Mouse (Mus musculus): Measurements from ENCODE around the gene Uprt. TPM values are rescaled to one million over a fixed set of nuclear protein-coding genes. Genes with fewer than 3 reads are reported as not detected.
A peak's percentile ranks its signal among the peaks of the same experiment; 100 is the strongest.

Gene Uprt
- 2.6 and 3.2 TPM in 2 replicates for polyA plus RNA-seq (2012; rRNA removed)

- TF ChIP-seq POLR2A (IDR thresholded peaks at IDR 0.05; ENCODE audit: low read depth, low read length) = no peak
- TF ChIP-seq CTCF (conservative IDR thresholded peaks at IDR 0.05; ENCODE audit: insufficient read depth, insufficient read length, low read depth, low read length) = no peak
- Histone ChIP-seq H3K36me3 (ENCODE audit: control insufficient read depth, insufficient read depth, low read length) (no peaks in the 10 kb centered on the region), H3K4me1 (ENCODE audit: control insufficient read depth, insufficient read depth, low read length) (no peaks in the 10 kb centered on the region), H3K27me3 (replicated peaks; ENCODE audit: control insufficient read depth, insufficient read depth, low read length) (no peaks in the 10 kb centered on the region), H3K27ac (ENCODE audit: insufficient read depth, low read depth, low read length) (peak within 1 kb of the TSS; percentile 56), H3K4me3 (ENCODE audit: insufficient read depth, low read depth, low read length) (peak within 1 kb of the TSS; percentile 68)
- peak; percentile 89 for DNase-seq
- WGBS = under 1% methylated on average over 32 of the region's 34 CpGs
These were observed at the start of gene Uprt for GRCm38 (mm10) chrX:104482572-104483443. Uprt (plus strand) TSS chrX:104482818.

- TF ChIP-seq POLR2A (IDR thresholded peaks at IDR 0.05; ENCODE audit: low read depth, low read length) (no peak), CTCF (conservative IDR thresholded peaks at IDR 0.05; ENCODE audit: insufficient read depth, insufficient read length, low read depth, low read length) (no peak)
- peak; percentile 46 for DNase-seq
- Histone ChIP-seq H3K27ac (ENCODE audit: insufficient read depth, low read depth, low read length) (no peak overlapping the region), H3K27me3 (replicated peaks; ENCODE audit: control insufficient read depth, insufficient read depth, low read length) (no peaks in the 10 kb centered on the region), H3K36me3 (ENCODE audit: control insufficient read depth, insufficient read depth, low read length) (no peaks in the 10 kb centered on the region), H3K4me1 (ENCODE audit: control insufficient read depth, insufficient read depth, low read length) (no peaks in the 10 kb centered on the region), H3K4me3 (ENCODE audit: insufficient read depth, low read depth, low read length) (no peak overlapping the region)
- WGBS = 14% methylated on average over 1 of the region's 1 CpGs
These were observed 49.2 kb upstream of the Uprt start for GRCm38 (mm10) chrX:104433456-104433855.

- Histone ChIP-seq H3K4me3 (ENCODE audit: insufficient read depth, low read depth, low read length) (no peak overlapping the region), H3K36me3 (ENCODE audit: control insufficient read depth, insufficient read depth, low read length) (no peaks in the 10 kb centered on the region), H3K4me1 (ENCODE audit: control insufficient read depth, insufficient read depth, low read length) (no peaks in the 10 kb centered on the region), H3K27me3 (replicated peaks; ENCODE audit: control insufficient read depth, insufficient read depth, low read length) (no peaks in the 10 kb centered on the region), H3K27ac (ENCODE audit: insufficient read depth, low read depth, low read length) (no peak overlapping the region)
- WGBS = 80% methylated on average over 1 of the region's 1 CpGs
- no peak for DNase-seq
- TF ChIP-seq CTCF (conservative IDR thresholded peaks at IDR 0.05; ENCODE audit: insufficient read depth, insufficient read length, low read depth, low read length) = no peak
- TF ChIP-seq POLR2A (IDR thresholded peaks at IDR 0.05; ENCODE audit: low read depth, low read length) = no peak
These were observed 30.2 kb upstream of the Uprt start for GRCm38 (mm10) chrX:104452433-104452832.

GRCm38 (mm10) chrX:104461755-104462154, 20.9 kb upstream of the Uprt start:
- no peaks in the 10 kb centered on the region for H3K27me3 ChIP-seq (replicated peaks; ENCODE audit: control insufficient read depth, insufficient read depth, low read length)
- WGBS = 31% methylated on average over 2 of the region's 2 CpGs
- no peaks in the 10 kb centered on the region for H3K36me3 ChIP-seq (ENCODE audit: control insufficient read depth, insufficient read depth, low read length)
- H3K27ac ChIP-seq (ENCODE audit: insufficient read depth, low read depth, low read length) = no peak overlapping the region
- DNase-seq = no peak
- H3K4me1 ChIP-seq (ENCODE audit: control insufficient read depth, insufficient read depth, low read length) = no peaks in the 10 kb centered on the region
- no peak overlapping the region for H3K4me3 ChIP-seq (ENCODE audit: insufficient read depth, low read depth, low read length)
- TF ChIP-seq POLR2A (IDR thresholded peaks at IDR 0.05; ENCODE audit: low read depth, low read length) (no peak), CTCF (conservative IDR thresholded peaks at IDR 0.05; ENCODE audit: insufficient read depth, insufficient read length, low read depth, low read length) (no peak)

GRCm38 (mm10) chrX:104464376-104464775, 18.2 kb upstream of the Uprt start:
- no peaks in the 10 kb centered on the region for H3K27me3 ChIP-seq (replicated peaks; ENCODE audit: control insufficient read depth, insufficient read depth, low read length)
- no peaks in the 10 kb centered on the region for H3K4me1 ChIP-seq (ENCODE audit: control insufficient read depth, insufficient read depth, low read length)
- H3K27ac ChIP-seq (ENCODE audit: insufficient read depth, low read depth, low read length) = no peak overlapping the region
- no peak for TF ChIP-seq POLR2A (IDR thresholded peaks at IDR 0.05; ENCODE audit: low read depth, low read length)
- H3K36me3 ChIP-seq (ENCODE audit: control insufficient read depth, insufficient read depth, low read length) = no peaks in the 10 kb centered on the region
- DNase-seq = no peak
- no peak overlapping the region for H3K4me3 ChIP-seq (ENCODE audit: insufficient read depth, low read depth, low read length)
- 33% methylated on average over 6 of the region's 6 CpGs for WGBS

- 23% methylated on average over 2 of the region's 2 CpGs for WGBS
These were observed 4.6 kb upstream of the Uprt start for GRCm38 (mm10) chrX:104478041-104478440.

GRCm38 (mm10) chrX:104483444-104483808, 808 bp downstream of the Uprt start:
- 3% methylated on average over 6 of the region's 6 CpGs for WGBS
- peak overlapping the region; percentile 41; the same call in 1 of the 2 replicates for H3K27ac ChIP-seq (ENCODE audit: insufficient read depth, low read depth, low read length)
- no peak for TF ChIP-seq POLR2A (IDR thresholded peaks at IDR 0.05; ENCODE audit: low read depth, low read length)
- no peak for TF ChIP-seq CTCF (conservative IDR thresholded peaks at IDR 0.05; ENCODE audit: insufficient read depth, insufficient read length, low read depth, low read length)
- H3K27me3 ChIP-seq (replicated peaks; ENCODE audit: control insufficient read depth, insufficient read depth, low read length) = no peaks in the 10 kb centered on the region
- H3K4me3 ChIP-seq (ENCODE audit: insufficient read depth, low read depth, low read length) = peak overlapping the region; percentile 68
- H3K36me3 ChIP-seq (ENCODE audit: control insufficient read depth, insufficient read depth, low read length) = no peaks in the 10 kb centered on the region
- DNase-seq = peak; percentile 65
- H3K4me1 ChIP-seq (ENCODE audit: control insufficient read depth, insufficient read depth, low read length) = no peaks in the 10 kb centered on the region

More at GRCm38 (mm10) chrX:104478041-104478440, 4.6 kb upstream of the Uprt start:
- TF ChIP-seq POLR2A (IDR thresholded peaks at IDR 0.05; ENCODE audit: low read depth, low read length) (no peak), CTCF (conservative IDR thresholded peaks at IDR 0.05; ENCODE audit: insufficient read depth, insufficient read length, low read depth, low read length) (no peak)
- Histone ChIP-seq H3K4me3 (ENCODE audit: insufficient read depth, low read depth, low read length) (no peak overlapping the region), H3K27ac (ENCODE audit: insufficient read depth, low read depth, low read length) (no peak overlapping the region), H3K36me3 (ENCODE audit: control insufficient read depth, insufficient read depth, low read length) (no peaks in the 10 kb centered on the region), H3K27me3 (replicated peaks; ENCODE audit: control insufficient read depth, insufficient read depth, low read length) (no peaks in the 10 kb centered on the region), H3K4me1 (ENCODE audit: control insufficient read depth, insufficient read depth, low read length) (no peaks in the 10 kb centered on the region)
- DNase-seq = no peak

Data from kidney, adult 2 months (tissue).